Mouse (Mus musculus) right cerebral cortex, postnatal 25 days (tissue): Measurements from ENCODE around the gene Cacna1d.
A peak's percentile ranks its signal among the peaks of the same experiment; 100 is the strongest.

Experiments used
- DNase-seq: peaks from one replicate; pipeline ENCODE4 v3.0.0; 2022

Cacna1d gene

GRCm38 (mm10) chr14:30326226-30326625 is 165.0 kb downstream of the Cacna1d start:
- no peak for DNase-seq

GRCm38 (mm10) chr14:30324994-30325393 is 166.3 kb downstream of the Cacna1d start:
- DNase-seq: no peak

DNA sequence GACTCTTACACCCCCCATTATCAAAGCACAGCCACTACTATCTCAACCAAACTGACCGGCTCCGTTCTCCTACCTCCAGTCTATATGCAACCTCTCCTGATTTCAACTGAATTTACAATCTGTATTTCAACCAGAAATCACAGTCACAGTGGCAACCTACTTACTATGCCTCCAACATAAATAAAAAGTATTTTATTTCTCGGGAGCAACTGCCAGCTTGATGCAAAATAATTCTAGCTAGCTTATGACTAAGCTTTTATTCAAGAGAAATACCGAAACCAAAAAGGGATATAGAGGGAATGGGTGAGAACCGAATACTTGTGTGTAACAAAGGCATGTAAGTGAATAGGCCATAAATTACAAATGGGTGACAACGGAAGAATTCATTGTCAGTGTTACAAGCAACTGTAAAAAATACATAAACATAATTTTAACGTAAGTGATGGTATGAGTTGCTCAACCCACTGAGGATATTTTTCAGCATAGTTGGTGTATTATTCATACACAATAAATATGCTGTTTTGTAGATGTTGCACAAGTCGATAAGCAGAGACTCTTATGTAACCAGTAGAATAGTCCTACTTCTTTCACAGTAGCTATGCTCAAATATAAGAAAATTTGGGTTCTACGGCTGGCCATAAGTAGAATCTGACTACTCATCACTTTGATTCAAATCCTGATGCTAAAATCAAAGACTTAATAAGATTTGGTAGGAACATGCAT is 172.4 kb downstream of the Cacna1d start:
- no peak for DNase-seq

DNA sequence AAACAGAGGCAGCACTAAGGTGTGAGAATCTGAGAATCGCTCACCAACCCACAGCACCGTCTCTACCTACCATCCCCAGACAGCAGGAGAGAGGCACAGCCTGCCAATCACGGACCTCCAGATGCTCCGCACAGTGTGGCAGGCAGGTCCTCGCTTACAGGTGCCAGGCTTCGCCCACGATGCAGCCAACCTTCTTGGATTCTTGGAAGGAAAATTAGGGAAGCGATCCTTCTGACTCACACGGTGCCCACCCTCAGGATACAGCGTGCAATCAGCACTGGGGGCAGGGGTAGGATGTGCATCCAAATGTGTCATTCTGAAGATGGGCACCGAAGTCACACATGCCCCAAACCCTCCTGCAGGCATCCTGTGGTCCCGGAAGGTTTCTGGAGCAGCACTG is 173.0 kb downstream of the Cacna1d start:
- DNase-seq: peak; percentile 79

DNA sequence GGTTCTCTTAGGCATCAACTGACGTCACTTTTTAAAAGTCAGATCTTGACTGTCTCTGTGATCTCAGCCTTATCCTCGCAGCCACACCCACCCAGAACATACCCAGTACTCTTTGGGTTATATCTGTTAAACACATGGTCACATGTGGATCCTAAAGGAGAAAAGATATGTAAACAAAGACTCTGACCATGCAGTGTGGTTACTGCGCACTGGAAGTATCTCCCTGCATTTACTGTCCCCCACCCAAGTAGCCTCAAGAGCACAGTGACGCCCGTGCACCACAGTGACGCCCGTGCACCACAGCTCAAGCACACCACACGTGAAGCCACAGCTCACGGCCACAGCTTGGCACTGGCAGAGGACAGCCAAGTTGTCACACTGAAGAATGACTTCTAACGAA is 173.6 kb downstream of the Cacna1d start:
- DNase-seq: no peak

DNA sequence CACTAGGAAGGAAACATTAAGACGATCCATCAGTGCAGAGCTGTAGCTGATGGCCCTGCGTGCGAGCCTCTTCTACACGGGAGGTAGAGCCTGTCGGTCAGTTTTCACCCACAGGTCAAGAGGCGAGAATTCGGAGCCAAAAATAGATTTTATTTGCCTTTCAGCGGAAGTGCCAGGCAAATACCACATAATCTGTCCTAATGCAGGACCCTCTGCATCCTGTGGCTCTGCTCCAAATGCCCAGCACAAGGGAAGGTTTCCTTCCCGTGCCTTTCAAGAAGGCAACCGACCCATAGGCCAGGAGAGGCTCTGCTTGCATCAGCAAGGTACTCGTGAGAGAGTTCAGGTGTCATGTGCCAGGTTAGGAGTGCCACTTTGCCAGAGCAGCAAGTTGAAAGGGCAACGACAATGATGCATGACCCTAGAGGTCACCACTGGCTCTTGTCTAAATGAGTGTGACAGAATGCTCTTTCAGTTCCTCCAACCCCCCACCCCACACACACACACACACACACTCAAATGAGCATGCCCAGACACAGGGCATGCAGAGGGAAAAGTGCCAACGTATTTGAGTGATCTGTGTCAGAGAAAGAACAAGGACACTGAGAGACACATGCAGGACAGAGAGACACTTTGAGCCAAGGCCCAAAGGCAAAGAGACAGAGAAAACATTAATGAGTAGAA is 179.9 kb downstream of the Cacna1d start:
- no peak for DNase-seq

DNA sequence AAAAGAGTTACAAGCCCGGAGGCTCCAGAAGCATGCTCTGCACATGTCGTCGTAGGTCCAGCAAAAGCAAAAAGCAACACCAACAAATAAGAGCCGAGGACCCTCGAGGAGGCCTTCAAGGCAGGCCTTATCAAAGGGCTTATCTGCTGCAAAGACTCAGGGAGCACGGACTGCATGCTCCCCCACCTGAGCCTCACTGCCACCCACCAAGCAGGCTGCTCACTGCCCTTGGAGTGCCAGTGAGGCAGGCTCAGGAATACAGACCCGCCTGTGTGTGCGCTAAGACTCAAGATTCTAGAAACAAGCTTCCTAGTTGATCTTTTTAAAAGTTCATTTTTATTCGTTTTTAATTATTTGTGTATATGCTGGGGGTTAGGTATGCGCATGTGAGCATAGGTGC is 181.0 kb downstream of the Cacna1d start:
- no peak for DNase-seq

DNA sequence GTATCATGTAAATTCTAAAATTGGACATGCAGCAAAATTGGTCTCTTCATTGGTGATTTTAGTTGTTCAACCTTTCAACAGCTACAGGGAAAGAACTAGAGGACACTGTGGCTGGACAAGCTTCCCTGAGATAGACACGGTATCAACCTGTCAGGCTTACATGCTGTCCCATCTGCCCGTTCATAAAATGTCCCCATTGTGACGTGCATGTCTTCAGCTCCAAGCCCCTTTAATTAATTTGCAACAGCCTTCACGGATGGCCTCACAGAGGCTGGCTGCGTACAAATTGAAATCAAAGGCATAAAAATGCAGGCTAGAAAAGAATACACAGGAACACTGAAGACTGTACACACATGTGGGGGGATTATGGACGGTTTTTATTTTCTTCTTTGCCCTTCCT is 185.0 kb downstream of the Cacna1d start:
- DNase-seq: no peak

GRCm38 (mm10) chr14:30299946-30300345 is 191.3 kb downstream of the Cacna1d start:
- no peak for DNase-seq

DNA sequence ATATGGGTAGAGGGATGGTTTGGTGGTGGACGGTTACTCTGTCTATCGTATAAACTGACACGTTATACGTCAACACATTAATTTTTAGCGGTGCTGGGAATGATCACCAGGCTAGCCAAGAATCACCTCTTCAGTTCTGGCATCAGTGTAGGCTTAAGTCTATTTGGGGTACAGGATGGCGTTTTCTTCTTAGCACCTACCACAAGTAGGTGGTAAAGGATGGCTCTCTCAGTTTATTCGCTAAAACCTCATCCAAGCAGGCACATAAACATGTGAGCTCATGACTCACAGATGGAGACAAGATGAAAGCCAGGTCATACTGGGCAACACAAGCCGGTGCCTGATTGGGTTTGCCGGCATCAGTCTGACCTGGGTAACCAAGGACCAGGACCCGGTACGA is 193.8 kb downstream of the Cacna1d start:
- DNase-seq: no peak

DNA sequence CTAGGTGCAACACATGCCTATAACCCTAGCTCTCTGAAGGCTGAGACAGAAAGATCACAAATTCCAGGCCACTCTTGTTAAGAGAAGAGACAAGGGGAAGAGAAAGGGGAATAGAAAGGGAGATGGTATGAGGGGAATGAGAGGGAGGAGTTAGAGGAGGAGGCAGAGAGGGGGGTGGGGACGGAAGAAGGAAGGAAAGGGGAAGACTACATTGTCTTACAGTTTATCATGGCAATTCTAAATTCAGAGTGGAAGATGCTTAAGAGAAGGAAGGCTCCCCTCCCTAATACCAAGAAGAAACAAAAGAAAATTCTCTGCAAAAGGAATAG is 199.2 kb downstream of the Cacna1d start:
- DNase-seq: no peak

- no peak for DNase-seq
Measured at GRCm38 (mm10) chr14:30291389-30292134, 199.7 kb downstream of the Cacna1d start.

DNA sequence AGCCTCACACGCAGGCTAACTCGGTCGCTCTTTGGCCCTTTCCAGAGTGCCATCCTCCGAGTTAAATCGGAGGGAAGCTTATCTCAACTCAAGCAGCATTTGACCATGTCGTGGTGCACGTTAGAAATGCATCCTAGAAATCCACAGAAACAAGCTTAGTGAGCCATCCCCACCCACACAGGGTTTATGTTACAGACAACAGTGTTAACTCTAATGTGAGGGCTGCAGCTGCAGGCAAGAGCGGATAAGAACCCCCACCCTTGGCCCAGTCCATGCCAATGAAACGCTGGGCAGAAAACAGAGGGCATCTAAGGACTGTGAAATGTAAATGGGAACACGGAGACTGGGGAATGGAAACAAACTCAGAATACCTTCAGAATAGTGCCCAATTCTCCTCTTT is 206.8 kb downstream of the Cacna1d start:
- no peak for DNase-seq

GRCm38 (mm10) chr14:30284022-30284421 is 207.2 kb downstream of the Cacna1d start:
- peak; percentile 63 for DNase-seq

GRCm38 (mm10) chr14:30275572-30275971 is 215.7 kb downstream of the Cacna1d start:
- no peak for DNase-seq

DNA sequence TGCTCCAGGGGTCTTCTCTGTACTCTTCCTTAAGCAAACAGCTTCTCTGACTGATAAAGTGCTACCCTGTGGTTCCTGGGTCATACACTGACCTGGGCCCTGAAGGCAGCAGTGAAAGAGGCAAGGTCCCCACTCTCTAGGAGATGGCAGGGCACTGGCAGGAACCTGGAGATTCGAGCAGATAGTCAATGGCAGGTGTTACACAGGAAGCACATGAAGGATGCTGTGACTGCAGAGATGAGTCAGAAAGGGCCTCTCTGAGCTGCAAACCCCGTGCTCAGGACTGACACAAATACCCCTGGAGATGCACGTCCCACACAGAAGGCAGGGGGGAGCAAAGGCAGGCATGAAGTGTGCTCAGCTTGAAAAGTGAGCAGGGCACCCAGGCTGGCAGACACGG is 218.3 kb downstream of the Cacna1d start:
- DNase-seq: no peak

DNA sequence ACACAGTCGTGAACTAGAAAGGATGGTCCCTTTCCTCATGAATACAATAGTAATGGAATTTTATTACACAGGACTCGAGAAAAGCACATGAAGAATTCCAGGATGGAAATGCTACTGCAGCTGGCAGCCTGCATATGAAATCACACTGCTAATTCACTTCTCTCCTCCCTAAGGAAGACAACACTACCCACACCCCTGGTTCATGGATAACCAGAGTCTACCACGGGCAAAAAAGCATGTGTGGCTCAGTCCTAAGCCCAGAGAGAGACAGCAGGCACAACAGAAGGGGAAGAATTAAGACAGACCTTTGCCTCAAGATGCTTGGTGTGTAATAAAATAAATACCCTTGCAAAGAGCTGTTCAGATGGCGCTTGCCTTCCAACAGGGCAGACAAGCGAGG is 218.7 kb downstream of the Cacna1d start:
- DNase-seq: no peak

- no peak for DNase-seq
Measured at GRCm38 (mm10) chr14:30271856-30272255, 219.4 kb downstream of the Cacna1d start.

DNA sequence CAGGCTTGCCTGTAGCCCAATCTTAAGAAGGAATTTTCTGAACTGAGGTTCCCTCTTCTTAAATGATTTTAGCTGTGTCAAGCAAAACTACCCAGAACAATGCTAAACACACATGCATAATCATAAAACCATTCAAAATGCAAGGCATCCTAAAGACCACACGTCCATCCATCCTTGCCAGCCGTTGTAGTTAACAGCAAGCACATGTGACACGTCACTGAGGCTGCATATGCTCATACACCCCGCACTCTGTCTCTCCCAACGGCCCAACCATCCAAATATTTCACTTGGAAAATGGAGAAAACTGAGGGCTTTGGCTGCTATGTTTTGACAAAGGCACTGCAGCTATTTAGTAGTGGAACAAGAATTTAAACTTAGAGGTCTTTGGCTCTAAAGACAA is 220.9 kb downstream of the Cacna1d start:
- no peak for DNase-seq

DNA sequence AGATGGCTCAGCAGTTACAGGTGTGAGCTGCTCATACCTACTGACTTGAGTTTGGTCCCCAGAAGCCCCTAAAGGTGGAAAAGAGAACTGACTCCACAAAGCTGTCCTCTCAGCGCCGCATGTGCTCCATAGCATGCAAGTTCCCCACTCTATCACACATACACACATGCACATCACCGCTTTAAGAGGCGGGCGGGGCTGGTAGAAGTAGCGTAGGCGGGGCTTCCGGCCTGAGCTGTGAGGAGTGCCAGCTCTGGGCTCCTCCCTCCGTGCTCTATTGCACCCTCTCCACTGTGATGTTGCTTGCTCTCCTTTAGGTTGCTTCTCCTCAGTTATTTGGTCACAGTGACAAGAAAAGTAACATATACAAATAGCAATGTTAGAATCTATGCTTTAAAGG is 225.5 kb downstream of the Cacna1d start:
- DNase-seq: no peak

DNA sequence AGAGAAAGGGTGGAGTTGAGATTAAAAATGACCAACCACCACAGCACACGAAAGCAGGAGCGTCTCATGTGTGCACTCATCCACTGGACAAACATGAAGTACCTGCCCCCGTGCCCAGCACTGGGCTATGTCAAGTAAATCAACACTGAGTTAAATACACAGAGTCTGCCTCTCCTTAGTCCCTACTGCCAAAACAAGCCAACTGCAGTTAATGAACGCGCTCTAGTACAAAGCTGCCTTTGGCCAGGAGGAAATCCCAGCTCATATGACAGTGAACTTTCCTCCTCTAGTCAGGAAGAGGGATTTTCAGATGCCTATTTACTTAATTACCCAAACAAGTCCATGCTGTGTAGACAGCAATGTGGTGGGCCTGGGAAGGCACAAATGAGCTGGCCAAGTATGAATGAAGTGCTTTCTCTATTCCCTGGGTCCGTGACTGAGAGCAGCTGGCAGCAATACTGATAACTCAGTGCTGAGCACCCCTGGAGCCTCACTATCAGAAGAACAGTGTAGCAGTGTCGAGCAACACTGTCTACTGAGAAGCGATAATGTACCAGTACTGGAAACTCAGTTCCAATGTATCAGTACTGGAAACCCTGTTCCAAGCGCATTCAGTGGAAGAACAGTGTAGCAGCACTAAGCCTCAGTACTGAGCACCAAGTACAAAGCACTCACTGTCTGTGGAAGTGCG is 229.5 kb downstream of the Cacna1d start:
- DNase-seq: no peak

- no peak for DNase-seq
Measured at GRCm38 (mm10) chr14:30257626-30258025, 233.6 kb downstream of the Cacna1d start.

- no peak for DNase-seq
Measured at GRCm38 (mm10) chr14:30256486-30256885, 234.8 kb downstream of the Cacna1d start.
